Mouse (Mus musculus) spleen, adult 2 months (tissue): ENCODE results near the gene Kctd15. TPM values are rescaled to one million over a fixed set of nuclear protein-coding genes. Genes with fewer than 3 reads are reported as not detected.

Source experiments
- DNase-seq, 2 experiments: peaks; one replicate each; pipeline versions ENCODE4 v3.0.0 to v3.0.0-alpha.2; 2012 to 2021; ENCODE audit warnings: low spot score in 2 of 2, low read depth in 1 of 2
- H3K27ac ChIP-seq: fragments of 200-500 bp; 2 replicates; pipeline ENCODE4 v1.5.1; 2012; ENCODE audit warnings: low read length, inconsistent platforms; ENCODE audit not compliant: insufficient read depth
- H3K27me3 ChIP-seq: fragments of 200-500 bp; 2 replicates; pipeline ENCODE4 v1.6.1; 2012; ENCODE audit warnings: mild to moderate bottlenecking, moderate library complexity, low read length, inconsistent platforms; ENCODE audit not compliant: control insufficient read depth, insufficient read depth
- H3K36me3 ChIP-seq: fragments of 200-500 bp; 2 replicates; pipeline ENCODE4 v1.6.1; 2012; ENCODE audit warnings: mild to moderate bottlenecking, low read length, inconsistent platforms; ENCODE audit not compliant: control insufficient read depth, insufficient read depth
- H3K4me1 ChIP-seq: fragments of 200-500 bp; 2 replicates; pipeline ENCODE4 v1.6.1; 2011; ENCODE audit warnings: inconsistent platforms; ENCODE audit not compliant: control insufficient read depth, insufficient read depth, insufficient read length
- H3K4me3 ChIP-seq: fragments of 200-500 bp; 2 replicates; pipeline ENCODE4 v1.5.1; 2011; ENCODE audit warnings: mild to moderate bottlenecking, inconsistent platforms; ENCODE audit not compliant: insufficient read depth, insufficient read length; ENCODE audit errors: extremely low read depth
- CTCF ChIP-seq: fragments of 200-500 bp; IDR thresholded peaks from 2 replicates; pipeline ENCODE4 v1.5.1; 2011; ENCODE audit warnings: mild to moderate bottlenecking, inconsistent platforms; ENCODE audit not compliant: insufficient read depth, insufficient read length, insufficient replicate concordance; ENCODE audit errors: extremely low read depth
- POLR2A ChIP-seq: fragments of 200-500 bp; IDR thresholded peaks from 2 replicates; pipeline ENCODE4 v1.6.1; 2011; ENCODE audit warnings: low read depth, low read length, inconsistent platforms
- WGBS: fragments of 180-500 bp; shearing (Covaris S2); methylation state at CpG from one replicate; pipeline ENCODE4 v1.1.7; 2018; 5-methylcytosine and 5-hydroxymethylcytosine counted together
- polyA plus RNA-seq: library from polyadenylated mRNA; depleted of rRNA; stranded (reverse); fragments of >200 nt; gene quantifications from 2 replicates; pipeline ENCODE4 v1.2.3, GENCODE M21; 2012

Gene Kctd15
- polyA plus RNA-seq, 1 experiment, result 7.4 TPM

GRCm38 (mm10) chr7:34694898-34695297 lies 38.4 kb upstream of the Kctd15 start:
- no peaks in the 10 kb centered on the region for H3K36me3 ChIP-seq
- TF ChIP-seq CTCF (no peak), POLR2A (no peak)
- DNase-seq, result no peak
- no peaks in the 10 kb centered on the region for H3K4me1 ChIP-seq
- H3K27ac ChIP-seq, result no peak overlapping the region
- H3K4me3 ChIP-seq, result no peak overlapping the region
- WGBS, result 89% methylated on average over 9 of the region's 9 CpGs
- H3K27me3 ChIP-seq, result no peaks in the 10 kb centered on the region

DNA sequence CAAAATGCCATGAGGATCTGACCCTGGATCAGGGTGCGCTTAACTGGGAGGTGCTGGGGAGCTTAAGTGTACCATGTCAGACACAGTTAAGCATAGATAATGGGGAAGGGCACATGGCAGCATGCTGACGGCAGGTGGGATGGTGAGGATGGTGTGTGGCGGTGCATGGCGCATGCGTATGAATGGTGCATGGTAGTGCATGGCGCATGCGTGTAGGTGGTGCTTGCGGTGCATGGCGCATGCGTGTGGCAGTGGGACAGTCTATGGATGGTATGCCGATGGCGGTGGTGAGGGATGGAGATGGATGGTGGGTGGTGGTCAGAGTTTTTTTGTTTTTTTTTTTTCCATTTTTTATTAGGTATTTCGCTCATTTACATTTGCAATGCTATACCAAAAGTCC lies 37.4 kb upstream of the Kctd15 start:
- WGBS, result 97% methylated on average over 13 of the region's 13 CpGs
- DNase-seq, result no peak
- Histone ChIP-seq H3K4me3 (no peak overlapping the region), H3K36me3 (no peaks in the 10 kb centered on the region), H3K27ac (no peak overlapping the region), H3K4me1 (no peaks in the 10 kb centered on the region), H3K27me3 (no peaks in the 10 kb centered on the region)
- TF ChIP-seq POLR2A (no peak), CTCF (no peak)

DNA sequence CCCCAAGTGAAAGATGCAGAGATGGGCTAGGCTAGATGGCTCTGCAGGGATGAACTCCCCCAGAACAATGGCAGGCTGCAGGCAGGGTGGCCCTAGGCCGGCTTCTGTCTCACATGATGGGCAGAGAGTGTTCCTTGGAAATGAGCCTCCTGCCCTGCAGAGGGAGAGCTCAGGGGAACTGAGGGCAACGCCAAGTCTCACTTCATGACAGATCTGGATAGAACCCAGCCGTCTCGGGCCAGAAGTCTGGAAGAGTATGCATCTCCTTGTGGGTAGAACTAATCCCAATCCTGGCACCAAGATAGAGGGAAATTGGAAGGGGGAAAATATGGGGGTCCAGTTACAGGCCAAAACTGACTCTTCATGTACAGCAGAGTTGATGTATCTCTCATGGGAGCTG lies 36.5 kb upstream of the Kctd15 start:
- 92% methylated on average over 4 of the region's 4 CpGs for WGBS
- no peak for DNase-seq
- H3K27ac ChIP-seq, result no peak overlapping the region

GRCm38 (mm10) chr7:34690111-34690510 lies 33.6 kb upstream of the Kctd15 start:
- 76% methylated on average over 13 of the region's 13 CpGs for WGBS
- Histone ChIP-seq H3K36me3 (no peaks in the 10 kb centered on the region), H3K4me1 (no peaks in the 10 kb centered on the region), H3K27ac (no peak overlapping the region), H3K4me3 (no peak overlapping the region), H3K27me3 (no peaks in the 10 kb centered on the region)
- TF ChIP-seq CTCF, result no peak
- TF ChIP-seq POLR2A, result no peak
- DNase-seq, result no peak

More for the DNA sequence above, 36.5 kb upstream of the Kctd15 start:
- Histone ChIP-seq H3K36me3 (no peaks in the 10 kb centered on the region), H3K4me3 (no peak overlapping the region), H3K4me1 (no peaks in the 10 kb centered on the region), H3K27me3 (no peaks in the 10 kb centered on the region)
- TF ChIP-seq CTCF, result no peak
- no peak for TF ChIP-seq POLR2A

- H3K36me3 ChIP-seq, result no peaks in the 10 kb centered on the region
- no peak overlapping the region for H3K27ac ChIP-seq
- no peaks in the 10 kb centered on the region for H3K4me1 ChIP-seq
- no peak for DNase-seq
- TF ChIP-seq CTCF, result no peak
- TF ChIP-seq POLR2A, result no peak
- WGBS, result 42% methylated on average over 6 of the region's 6 CpGs
- H3K4me3 ChIP-seq, result no peak overlapping the region
- no peaks in the 10 kb centered on the region for H3K27me3 ChIP-seq
Measured at GRCm38 (mm10) chr7:34689028-34689427, 32.5 kb upstream of the Kctd15 start.

GRCm38 (mm10) chr7:34685801-34686200 lies 29.3 kb upstream of the Kctd15 start:
- WGBS, result 38% methylated on average over 7 of the region's 7 CpGs
- H3K27me3 ChIP-seq, result no peaks in the 10 kb centered on the region

DNA sequence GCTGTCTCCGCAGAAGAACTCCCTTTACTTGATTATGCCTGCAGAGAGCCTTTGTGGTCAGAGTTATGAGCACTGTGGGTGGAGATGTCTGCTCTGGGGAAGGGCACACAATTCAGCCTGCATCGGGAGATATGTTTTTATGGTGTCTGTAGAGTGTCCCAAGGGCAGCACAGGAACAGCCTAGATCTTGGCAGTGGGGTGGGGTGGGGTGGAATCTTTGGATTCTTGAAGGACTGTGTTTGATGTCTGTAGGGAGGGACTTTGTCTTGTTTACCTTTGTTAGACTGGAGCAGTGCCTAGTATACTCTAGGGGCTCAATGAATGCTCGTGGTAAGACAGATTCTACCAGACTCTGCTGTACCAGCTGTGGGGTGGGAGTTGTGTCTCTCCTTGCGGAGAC lies 28.6 kb upstream of the Kctd15 start:
- Histone ChIP-seq H3K27me3 (no peaks in the 10 kb centered on the region), H3K36me3 (no peaks in the 10 kb centered on the region), H3K27ac (no peak overlapping the region), H3K4me1 (no peaks in the 10 kb centered on the region), H3K4me3 (no peak overlapping the region)
- WGBS, result 76% methylated on average over 4 of the region's 4 CpGs
- no peak for DNase-seq
- no peak for TF ChIP-seq POLR2A
- no peak for TF ChIP-seq CTCF

More at GRCm38 (mm10) chr7:34685801-34686200, 29.3 kb upstream of the Kctd15 start:
- Histone ChIP-seq H3K4me3 (no peak overlapping the region), H3K36me3 (no peaks in the 10 kb centered on the region), H3K4me1 (no peaks in the 10 kb centered on the region), H3K27ac (no peak overlapping the region)
- TF ChIP-seq CTCF, result no peak
- TF ChIP-seq POLR2A, result no peak
- DNase-seq, result no peak
